Mouse (Mus musculus) regulatory T cell (primary cell): ENCODE measurements at regions not wholly inside any gene's neighbourhood (a gene's known extent, or its start where the extent isn't known, plus 50 kb on each side); places are given as distances from the start of the nearest gene placed in this dataset.

Source experiments
- in situ Hi-C: fragments of 300-600 bp; cut with MboI, MseI; formaldehyde crosslinking; loops from one replicate; pipeline ENCODE4 v1.15.1; 2025; ENCODE audit warnings: high pct_unique_total_duplicates

DNA sequence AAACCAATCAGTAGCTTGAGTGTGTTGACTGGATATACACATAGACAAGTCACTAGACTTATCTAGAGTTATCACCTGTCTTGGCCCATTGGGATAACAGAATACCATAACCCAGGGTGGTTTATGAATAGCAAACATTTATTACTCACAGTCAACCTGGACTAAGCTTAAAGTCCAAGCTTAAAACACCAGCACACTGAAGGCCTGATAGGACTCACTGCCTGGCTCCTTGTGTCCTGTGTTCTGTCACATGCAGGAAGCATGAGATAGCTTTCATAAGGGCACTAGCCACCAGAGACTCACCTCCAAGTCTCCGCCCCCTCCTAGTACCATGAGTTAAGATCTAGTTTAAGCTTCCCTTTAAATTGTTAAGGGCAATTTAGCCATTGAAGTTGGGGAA is 2247.1 kb upstream of the Gm7489 start:
- in situ Hi-C loops, result no loop called here

DNA sequence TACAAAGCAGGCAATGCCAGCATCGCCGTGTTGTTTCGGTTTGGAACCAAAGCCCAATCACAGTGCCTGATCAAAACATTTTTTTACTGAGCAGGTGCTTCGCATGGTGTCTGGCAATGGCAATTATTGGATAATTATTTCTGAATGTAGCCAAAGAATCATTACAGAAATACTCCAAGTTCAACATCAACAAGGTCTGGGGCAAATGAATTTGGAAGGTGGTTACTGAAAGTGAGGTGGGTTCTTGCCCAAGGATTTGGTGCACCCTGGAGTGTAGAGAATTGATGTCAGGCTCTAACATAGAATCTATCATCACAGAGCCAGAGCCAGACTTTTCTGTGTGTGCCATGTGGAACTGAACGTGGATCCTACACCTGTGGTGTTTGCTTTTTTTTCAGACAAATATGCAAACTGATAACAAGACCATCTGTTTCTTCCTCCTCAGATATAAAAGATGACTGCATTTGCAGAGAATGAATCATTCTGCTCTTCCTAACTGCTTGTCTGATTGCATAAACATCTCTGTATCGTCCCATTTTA is 2240.9 kb upstream of the Gm7489 start:
- in situ Hi-C loops, result no loop called here

DNA sequence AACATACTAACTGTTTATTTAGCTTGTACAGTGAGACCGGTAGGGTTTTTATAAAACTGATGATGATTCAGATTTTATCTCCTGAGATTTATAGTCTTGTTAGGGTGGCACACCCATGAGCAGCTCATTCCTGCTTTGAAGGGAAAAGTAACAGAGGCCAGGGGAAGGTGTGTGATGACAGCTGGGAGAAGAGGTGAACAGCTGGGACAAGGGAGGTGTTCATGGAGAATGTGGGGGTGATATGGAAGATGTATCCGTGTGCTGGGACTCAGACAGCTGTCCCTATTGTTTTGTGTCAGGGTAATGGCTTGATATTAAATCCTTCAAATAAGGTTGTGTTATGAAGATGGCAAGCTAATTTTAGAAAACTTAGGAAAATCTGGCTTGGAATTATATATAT is 2238.4 kb upstream of the Gm7489 start:
- in situ Hi-C loops, result no loop called here

GRCm38 (mm10) chr15:51652497-51652896 is 2232.2 kb upstream of the Gm7489 start:
- in situ Hi-C loops, result no loop called here

- in situ Hi-C loops, result no loop called here
Measured at GRCm38 (mm10) chr15:51657621-51658020, 2227.1 kb upstream of the Gm7489 start.

DNA sequence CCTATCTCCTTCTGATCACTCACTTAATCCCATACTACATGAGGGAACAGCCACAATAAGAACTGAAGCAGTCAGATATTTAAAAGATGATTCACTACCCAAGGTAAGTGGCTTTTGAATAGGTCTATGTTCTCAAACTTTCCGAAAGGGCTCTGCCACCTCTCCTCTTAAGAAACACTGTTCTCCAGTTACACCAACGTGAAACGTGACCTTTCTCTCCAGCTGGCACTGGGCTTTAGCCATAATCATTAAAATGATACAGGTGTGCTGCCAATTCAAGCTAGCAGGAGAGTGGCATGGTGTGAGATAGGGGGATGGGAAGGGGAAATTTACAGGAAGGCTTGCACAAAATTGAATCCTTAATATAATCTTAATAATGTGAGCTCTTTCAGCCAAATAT is 2216.4 kb upstream of the Gm7489 start:
- in situ Hi-C loops, result no loop called here

DNA sequence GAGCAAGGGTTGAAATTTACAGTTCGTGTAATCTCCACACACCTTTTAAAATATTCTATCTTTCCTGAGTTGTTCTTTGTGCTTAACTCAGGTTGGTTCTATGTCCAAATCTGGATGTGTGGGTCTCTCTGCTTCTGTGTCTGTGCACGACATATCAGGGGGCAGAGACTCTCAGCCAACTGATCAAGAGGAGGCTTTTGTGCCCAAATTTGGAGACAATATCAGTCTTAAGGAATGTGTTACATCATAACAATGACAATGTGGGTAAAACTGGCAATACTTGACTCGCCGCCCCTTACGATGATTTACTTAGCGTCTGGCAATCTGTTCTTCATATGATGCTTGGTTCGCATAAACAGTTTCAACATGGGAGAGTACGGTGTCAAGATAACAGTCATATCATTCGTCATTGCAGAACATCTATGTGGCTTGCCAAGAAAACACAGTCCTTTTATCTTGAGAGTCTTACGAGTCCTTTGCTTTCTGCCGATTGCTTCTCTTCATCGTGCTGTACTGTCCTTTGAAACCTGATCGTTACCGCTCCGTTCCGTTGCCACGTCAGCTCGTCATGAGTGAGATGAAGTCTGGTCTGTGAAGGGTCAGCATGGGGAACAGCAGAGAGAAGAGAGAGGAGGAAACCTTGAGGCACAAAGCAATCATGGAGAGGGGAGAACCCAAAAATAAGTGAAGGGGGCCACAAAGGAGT is 2212.9 kb upstream of the Gm7489 start:
- in situ Hi-C loops, result no loop called here

GRCm38 (mm10) chr15:51673483-51673882 is 2211.2 kb upstream of the Gm7489 start:
- in situ Hi-C loops, result no loop called here

DNA sequence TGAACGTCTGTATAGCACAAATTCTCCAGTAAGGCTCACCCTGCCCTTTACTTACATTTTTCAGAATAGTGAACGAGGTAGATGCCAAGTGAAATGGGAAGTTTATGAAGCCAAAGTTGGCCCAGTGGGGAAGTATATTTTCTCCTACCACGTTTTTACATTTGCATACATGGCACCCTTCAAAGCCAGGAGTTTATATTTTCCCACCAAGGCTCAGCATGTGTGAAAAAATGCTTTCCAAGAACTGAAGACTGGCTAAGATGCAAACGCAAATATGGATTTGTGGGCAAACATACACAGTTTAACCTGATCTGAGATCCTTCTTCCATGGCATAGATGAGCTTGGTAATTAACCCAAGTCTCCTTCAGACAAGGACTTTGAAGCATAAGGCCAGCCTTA is 2209.4 kb upstream of the Gm7489 start:
- in situ Hi-C loops, result loop anchor here (25.0 kb wide), 1 partner anchor 487 kb away; no protein-coding TSS in a partner anchor

- in situ Hi-C loops, result loop anchor here (25.0 kb wide), 1 partner anchor 486 kb away; no protein-coding TSS in a partner anchor
Measured at GRCm38 (mm10) chr15:51676694-51677093, 2208.0 kb upstream of the Gm7489 start.

GRCm38 (mm10) chr15:51677266-51677665 is 2207.4 kb upstream of the Gm7489 start:
- in situ Hi-C loops, result loop anchor here (25.0 kb wide), 1 partner anchor 485 kb away; no protein-coding TSS in a partner anchor

GRCm38 (mm10) chr15:51679186-51679902 is 2205.4 kb upstream of the Gm7489 start:
- in situ Hi-C loops, result loop anchor here (25.0 kb wide), 1 partner anchor 483 kb away; no protein-coding TSS in a partner anchor

- in situ Hi-C loops, result loop anchor here (25.0 kb wide), 1 partner anchor 482 kb away; no protein-coding TSS in a partner anchor
Measured at GRCm38 (mm10) chr15:51680494-51680893, 2204.2 kb upstream of the Gm7489 start.

DNA sequence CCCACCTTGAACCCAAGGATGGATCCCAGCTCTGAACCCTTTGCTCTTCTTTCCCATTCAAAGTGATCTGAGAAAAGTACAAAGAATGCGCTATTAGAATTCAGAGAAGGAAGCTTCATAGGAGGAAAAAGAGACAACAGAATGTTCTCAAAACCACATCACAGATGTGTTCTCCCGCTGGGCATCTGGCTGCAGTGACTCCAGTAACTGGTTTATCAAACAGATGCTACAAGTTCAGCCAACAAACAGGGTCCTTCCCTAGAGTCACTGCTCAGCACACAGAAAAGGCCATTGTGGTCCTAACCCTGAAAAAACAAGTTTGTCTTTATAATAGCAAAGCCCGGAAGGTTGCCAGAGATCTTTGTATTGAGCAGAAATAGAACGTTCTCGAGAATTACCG is 2203.5 kb upstream of the Gm7489 start:
- in situ Hi-C loops, result loop anchor here (25.0 kb wide), 1 partner anchor 481 kb away; no protein-coding TSS in a partner anchor

- in situ Hi-C loops, result loop anchor here (25.0 kb wide), 1 partner anchor 480 kb away; no protein-coding TSS in a partner anchor
Measured at GRCm38 (mm10) chr15:51682331-51682730, 2202.4 kb upstream of the Gm7489 start.

DNA sequence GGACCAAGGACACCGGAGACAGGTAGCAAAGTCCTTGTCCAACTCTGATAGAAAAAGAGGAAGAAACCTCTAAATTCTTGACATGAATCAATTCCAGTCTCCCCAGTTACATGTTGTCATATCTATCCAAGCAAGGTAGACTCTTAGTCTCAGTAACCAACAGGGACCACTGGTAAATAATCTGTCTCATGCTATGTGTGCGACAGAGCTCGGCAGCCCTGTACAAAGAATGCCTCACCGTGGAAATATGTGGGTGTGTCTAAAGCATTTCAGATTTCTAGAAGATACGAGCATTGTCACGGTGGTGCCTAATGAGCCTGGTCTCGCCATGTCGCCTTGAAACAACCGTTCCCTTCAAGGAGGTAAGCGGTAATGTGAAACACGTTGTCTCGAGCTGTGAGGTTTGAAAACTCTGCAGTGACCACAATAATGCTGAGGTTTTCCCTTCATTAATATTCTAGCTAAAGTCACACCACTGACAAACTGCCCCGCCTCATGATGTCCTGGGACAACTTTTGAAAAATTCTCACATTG is 2197.6 kb upstream of the Gm7489 start:
- in situ Hi-C loops, result loop anchor here (25.0 kb wide), 1 partner anchor 475 kb away; no protein-coding TSS in a partner anchor

DNA sequence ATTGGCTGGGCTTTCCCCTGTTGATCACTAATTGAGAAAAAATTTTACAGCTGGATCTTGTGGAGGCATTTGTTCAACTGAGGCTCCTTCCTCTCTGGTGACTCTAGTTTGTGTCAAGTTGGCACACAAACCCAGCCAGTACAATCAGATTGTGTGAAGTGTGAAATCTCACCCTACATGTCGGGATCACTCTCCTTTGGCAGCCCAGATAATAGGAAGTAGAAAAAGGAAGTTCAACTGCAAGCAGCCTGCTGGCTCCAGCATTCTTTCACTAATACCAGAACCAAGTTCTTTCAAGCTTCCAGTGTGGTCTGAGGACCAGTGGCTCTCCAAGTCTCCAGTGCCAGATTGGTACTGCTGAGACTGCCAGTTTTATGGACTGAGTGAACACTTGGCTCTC is 2195.2 kb upstream of the Gm7489 start:
- in situ Hi-C loops, result loop anchor here (25.0 kb wide), 1 partner anchor 473 kb away; no protein-coding TSS in a partner anchor

GRCm38 (mm10) chr15:51692671-51693070 is 2192.0 kb upstream of the Gm7489 start:
- in situ Hi-C loops, result loop anchor here (25.0 kb wide), 1 partner anchor 470 kb away; no protein-coding TSS in a partner anchor

GRCm38 (mm10) chr15:51696344-51697016 is 2188.2 kb upstream of the Gm7489 start:
- in situ Hi-C loops, result loop anchor here (25.0 kb wide), 1 partner anchor 466 kb away; no protein-coding TSS in a partner anchor

DNA sequence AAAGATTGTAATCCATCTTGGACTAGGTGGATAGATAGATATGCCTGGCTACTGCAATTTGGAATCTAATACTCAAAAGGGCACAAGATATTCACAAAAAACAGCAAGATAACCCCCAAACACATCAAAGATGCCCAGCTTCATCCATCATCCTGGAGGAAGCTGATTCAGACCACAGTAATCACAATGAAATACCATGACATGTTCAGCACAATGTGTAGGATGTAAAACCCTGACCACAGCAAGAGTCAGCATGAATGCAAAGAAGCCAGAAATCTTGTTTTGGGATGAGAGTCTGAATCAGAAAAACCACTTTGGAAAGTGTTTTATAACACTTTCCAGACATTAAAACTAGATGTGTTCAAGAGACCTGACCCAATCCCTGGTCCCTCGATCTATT is 2180.5 kb upstream of the Gm7489 start:
- in situ Hi-C loops, result no loop called here
